ENCODE assay signal across 17 mouse cellular contexts in the genomic region with DNA sequence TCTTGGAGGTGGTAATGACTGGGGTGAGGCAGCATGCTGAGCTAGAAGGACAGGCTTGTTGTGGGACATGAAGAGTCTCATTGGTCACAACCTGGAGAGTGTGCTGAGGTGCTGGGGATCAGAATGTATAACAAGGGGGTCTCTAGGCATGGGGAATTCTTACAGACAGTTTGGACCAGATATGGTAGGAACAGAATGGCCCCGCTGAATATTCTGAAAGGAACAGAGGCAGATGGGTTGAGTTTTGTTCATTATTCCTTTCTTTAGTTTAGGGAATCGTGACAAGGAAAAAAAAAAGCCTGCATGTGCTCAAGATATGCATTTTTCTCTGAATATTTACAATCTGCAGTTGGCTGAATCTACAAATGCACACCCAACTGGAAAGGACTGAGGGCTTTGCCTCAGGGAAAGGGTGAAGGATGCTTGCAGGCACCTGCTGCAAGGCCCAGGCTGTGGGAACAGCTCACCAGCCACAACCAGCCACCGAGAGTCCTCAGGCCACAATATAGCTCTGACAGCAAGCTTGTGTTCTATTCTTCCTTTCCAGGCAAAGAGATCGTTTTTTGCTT.
A peak's percentile ranks its signal among the peaks of the same experiment; 100 is the strongest.
DNase-seq lines count a peak whose midpoint lies in the region; ATAC-seq lines count a peak whose summit lies in the region.
"Had no signal": no experiment of that assay in that cellular context is flagged by ENCODE, and none has a peak within 500 bp of the region (broad histone marks: within the 10 kb centered on the region; RNA-seq: fewer than 3 reads in every experiment).

No protein-coding gene starts in this region.

- no peak for DNase-seq in frontal cortex, postnatal 10 days (ENCODE audit: low spot score in 2 of 2)
- DNase-seq in kidney, adult 18-20 months = no peak
- no peak for DNase-seq in midbrain, embryonic 14.5 days
- DNase-seq: adrenal gland, adult 8-10 months; adrenal gland, postnatal 36 days; cerebellum, adult 2 months; gastrocnemius, postnatal 14 days; heart, adult 2 months; heart, postnatal 14 days had no signal

- 81% methylated on average over 4 of the region's 4 CpGs for WGBS in kidney, embryonic 16.5 days
- 91% methylated on average over 4 of the region's 4 CpGs for WGBS in midbrain, embryonic 13.5 days
- WGBS in midbrain, embryonic 14.5 days = 82% methylated on average over 4 of the region's 4 CpGs

- no peak overlapping the region for H3K4me2 ChIP-seq in kidney, embryonic 16.5 days (replicated peaks; ENCODE audit: low read depth, low read length)
- no peak overlapping the region for H3K4me2 ChIP-seq in midbrain, embryonic 13.5 days (replicated peaks)
- H3K4me2 ChIP-seq in midbrain, embryonic 14.5 days (ENCODE audit: low read length) = no peak overlapping the region
- H3K4me2 ChIP-seq: heart, embryonic 11.5 days; heart, embryonic 15.5 days; hindbrain, embryonic 15.5 days had no signal

- no peaks in the 10 kb centered on the region for H3K9me3 ChIP-seq in kidney, embryonic 16.5 days (ENCODE audit: low read length)
- H3K9me3 ChIP-seq in midbrain, embryonic 13.5 days = no peaks in the 10 kb centered on the region
- H3K9me3 ChIP-seq in midbrain, embryonic 14.5 days (ENCODE audit: control insufficient read depth, low read length) = no peaks in the 10 kb centered on the region
- H3K9me3 ChIP-seq: embryonic facial prominence, embryonic 10.5 days; G1E; heart, embryonic 15.5 days; hindbrain, embryonic 15.5 days had no signal

- no peak overlapping the region for H3K9ac ChIP-seq in kidney, embryonic 16.5 days (replicated peaks; ENCODE audit: low read length)
- H3K9ac ChIP-seq in midbrain, embryonic 13.5 days (replicated peaks) = 0 out of 2 replicates have a peak overlapping the region, but pooled peaks have one; percentile 23
- no peak overlapping the region for H3K9ac ChIP-seq in midbrain, embryonic 14.5 days (replicated peaks; ENCODE audit: low read length)
- H3K9ac ChIP-seq: heart, embryonic 15.5 days; hindbrain, embryonic 15.5 days had no signal

- H3K27ac ChIP-seq in kidney, embryonic 16.5 days (ENCODE audit: low read length) = peak overlapping the region; percentile 61; the same call in 1 of the 2 replicates
- H3K27ac ChIP-seq in midbrain, embryonic 13.5 days = no peak overlapping the region
- H3K27ac ChIP-seq in midbrain, embryonic 14.5 days (replicated peaks; ENCODE audit: low read depth, low read length) = no peak overlapping the region
- H3K27ac ChIP-seq: embryonic facial prominence, embryonic 10.5 days; heart, adult 2 months; heart, embryonic 15.5 days; hindbrain, embryonic 15.5 days had no signal

- peak; percentile 55; the same call in 1 of the 2 replicates for ATAC-seq in frontal cortex, adult (ENCODE audit: low TSS enrichment)
- ATAC-seq in kidney, embryonic 16.5 days (ENCODE audit: low FRiP score, low TSS enrichment) = no peak
- no peak for ATAC-seq in midbrain, embryonic 13.5 days
- ATAC-seq in midbrain, embryonic 14.5 days (ENCODE audit: low FRiP score, low TSS enrichment) = no peak

- H3K36me3 ChIP-seq in kidney, embryonic 16.5 days (ENCODE audit: insufficient read depth, low read length) = peaks cover 2% of the 10 kb centered on the region; the same call in 1 of the 2 replicates
- no peaks in the 10 kb centered on the region for H3K36me3 ChIP-seq in midbrain, embryonic 13.5 days
- H3K36me3 ChIP-seq in midbrain, embryonic 14.5 days (ENCODE audit: control insufficient read depth, insufficient read depth, low read length) = no peaks in the 10 kb centered on the region
- H3K36me3 ChIP-seq: G1E; heart, embryonic 15.5 days; hindbrain, embryonic 15.5 days had no signal

- H3K4me3 ChIP-seq in kidney, embryonic 16.5 days (ENCODE audit: low read length) = no peak overlapping the region
- H3K4me3 ChIP-seq in midbrain, embryonic 13.5 days (replicated peaks) = no peak overlapping the region
- no peak overlapping the region for H3K4me3 ChIP-seq in midbrain, embryonic 14.5 days (replicated peaks; ENCODE audit: low read depth, low read length)
- H3K4me3 ChIP-seq: embryonic facial prominence, embryonic 10.5 days; heart, adult 2 months; heart, embryonic 15.5 days; hindbrain, embryonic 15.5 days had no signal

- H3K27me3 ChIP-seq in kidney, embryonic 16.5 days (ENCODE audit: insufficient read depth, low read length) = no peaks in the 10 kb centered on the region
- H3K27me3 ChIP-seq in midbrain, embryonic 13.5 days = no peaks in the 10 kb centered on the region
- no peaks in the 10 kb centered on the region for H3K27me3 ChIP-seq in midbrain, embryonic 14.5 days (ENCODE audit: control insufficient read depth, insufficient read depth, low read length)
- H3K27me3 ChIP-seq: heart, embryonic 15.5 days; hindbrain, embryonic 15.5 days had no signal

- H3K4me1 ChIP-seq in kidney, embryonic 16.5 days (ENCODE audit: insufficient read depth, low read length) = no peaks in the 10 kb centered on the region
- H3K4me1 ChIP-seq in midbrain, embryonic 13.5 days (replicated peaks) = peaks cover 11% of the 10 kb centered on the region; the same call in 1 of the 2 replicates
- 0 out of 2 replicates have a peak, but pooled peaks cover 6% of the 10 kb centered on the region for H3K4me1 ChIP-seq in midbrain, embryonic 14.5 days (ENCODE audit: control insufficient read depth, insufficient read depth, low read length)
- H3K4me1 ChIP-seq: heart, embryonic 15.5 days; hindbrain, embryonic 15.5 days had no signal
